Mouse (Mus musculus): Measurements from ENCODE around the gene Tsnaxip1. TPM values are rescaled to one million over a fixed set of nuclear protein-coding genes. Genes with fewer than 3 reads are reported as not detected.

Tsnaxip1 gene
- 0.18 TPM for polyA plus RNA-seq (2015; fragmentation: Illumina TruSeq; extraction: RNeasy Lipid Tissue Mini Kit (QIAGEN cat#74804); ENCODE audit: insufficient read depth, low replicate concordance)

DNA sequence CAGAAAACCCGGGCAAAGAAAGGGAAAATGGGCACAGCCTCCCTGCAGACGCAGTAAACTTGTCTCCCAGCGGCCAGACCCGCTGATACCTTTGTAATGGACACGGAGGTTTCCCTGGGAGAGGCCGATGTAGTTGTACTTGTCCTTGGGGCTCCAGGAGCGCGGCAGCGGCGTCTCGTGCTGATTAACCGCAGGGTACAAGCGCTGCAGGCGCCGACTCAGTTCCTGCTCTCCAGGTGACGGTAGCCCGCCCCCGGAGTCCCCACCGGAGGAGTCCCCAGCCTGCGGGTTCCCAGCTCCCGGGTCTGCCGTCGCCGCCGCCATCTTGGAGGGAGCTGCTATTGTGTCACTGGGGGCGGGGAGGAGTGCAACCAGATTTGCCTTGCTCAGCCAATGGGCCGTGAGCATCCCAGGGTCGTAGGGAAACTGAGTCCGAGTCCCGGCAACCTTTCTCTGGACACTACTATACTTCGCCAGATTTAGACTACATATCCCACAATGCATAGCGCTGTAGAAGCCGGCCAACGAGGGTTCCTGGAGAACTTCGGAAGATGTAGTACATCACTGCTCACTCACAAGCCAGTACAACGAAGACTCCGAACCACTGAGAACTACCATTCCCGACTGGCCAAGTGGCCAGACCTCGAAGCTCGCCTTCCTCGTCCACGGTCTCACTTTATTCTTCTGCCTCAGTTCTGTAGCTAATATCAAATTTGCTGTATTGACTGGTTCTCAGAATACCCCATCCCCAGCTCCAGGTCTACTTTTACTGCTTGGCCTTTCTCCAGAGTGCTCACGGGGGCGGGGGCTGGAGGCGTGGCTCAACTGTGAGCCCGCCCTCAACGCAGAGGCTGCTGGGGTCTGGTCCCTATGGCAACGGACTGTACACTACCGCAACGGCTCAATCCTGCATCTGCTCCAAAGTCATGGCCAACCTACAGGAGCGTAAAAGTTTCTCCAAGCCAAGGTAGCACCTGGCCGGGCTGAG, at the start of gene Tsnaxip1, which contains the start of gene Ranbp10:
TSS of gene Tsnaxip1 (plus strand) at position 871 of the 988 bp plus-strand sequence.
TSS of gene Ranbp10 (minus strand) at position 490 of the 988 bp plus-strand sequence.

DNA sequence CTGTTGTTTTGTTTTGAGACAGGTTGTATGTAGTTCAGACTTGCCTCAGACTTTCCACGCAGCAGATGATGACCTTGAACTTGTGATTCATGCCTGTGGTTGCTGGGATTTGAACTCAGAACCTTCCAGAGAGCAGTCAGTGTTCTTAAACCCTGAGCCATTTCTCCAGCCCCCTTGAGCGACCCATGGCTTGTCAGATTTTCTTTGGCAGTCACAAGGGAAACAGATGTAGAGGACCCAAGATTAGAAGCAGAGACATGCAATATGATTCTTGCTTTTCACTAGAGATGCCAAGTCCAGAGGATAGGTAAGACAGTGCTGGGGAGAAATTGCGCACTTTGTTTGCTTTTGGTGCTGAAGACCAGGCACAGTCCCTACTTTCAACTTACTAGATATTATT, 25.6 kb downstream of the Tsnaxip1 start, which contains the start of gene Cenpt:
TSS of gene Cenpt (minus strand) at position 101 of the 400 bp plus-strand sequence.

DNA sequence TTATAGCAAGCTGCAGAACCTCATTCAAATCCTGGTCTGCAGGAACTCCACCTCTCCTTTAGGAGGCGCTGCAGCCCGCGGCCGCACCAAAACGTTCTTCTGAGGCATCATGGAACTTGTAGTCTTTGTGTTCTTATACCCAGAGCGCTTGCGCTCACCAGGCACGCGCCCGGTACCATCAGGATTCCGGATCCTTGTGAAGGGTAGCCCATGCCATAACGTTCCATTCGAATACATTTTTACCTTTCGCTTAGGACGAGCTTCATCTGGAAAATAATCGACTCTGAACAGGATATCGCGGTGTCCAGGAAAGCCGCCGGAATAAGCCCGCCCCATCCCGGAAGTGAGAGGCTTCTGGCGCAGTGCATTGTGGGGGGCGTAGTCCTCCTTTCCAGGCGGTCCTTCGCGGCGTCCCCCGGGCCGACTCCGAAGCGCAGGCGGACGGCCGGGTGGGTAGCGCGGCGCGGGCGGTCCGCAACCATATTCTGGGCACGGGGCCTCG, 27.2 kb downstream of the Tsnaxip1 start, which contains the start of gene Thap11:
TSS of gene Thap11 (plus strand) at position 418 of the 502 bp plus-strand sequence.

DNA sequence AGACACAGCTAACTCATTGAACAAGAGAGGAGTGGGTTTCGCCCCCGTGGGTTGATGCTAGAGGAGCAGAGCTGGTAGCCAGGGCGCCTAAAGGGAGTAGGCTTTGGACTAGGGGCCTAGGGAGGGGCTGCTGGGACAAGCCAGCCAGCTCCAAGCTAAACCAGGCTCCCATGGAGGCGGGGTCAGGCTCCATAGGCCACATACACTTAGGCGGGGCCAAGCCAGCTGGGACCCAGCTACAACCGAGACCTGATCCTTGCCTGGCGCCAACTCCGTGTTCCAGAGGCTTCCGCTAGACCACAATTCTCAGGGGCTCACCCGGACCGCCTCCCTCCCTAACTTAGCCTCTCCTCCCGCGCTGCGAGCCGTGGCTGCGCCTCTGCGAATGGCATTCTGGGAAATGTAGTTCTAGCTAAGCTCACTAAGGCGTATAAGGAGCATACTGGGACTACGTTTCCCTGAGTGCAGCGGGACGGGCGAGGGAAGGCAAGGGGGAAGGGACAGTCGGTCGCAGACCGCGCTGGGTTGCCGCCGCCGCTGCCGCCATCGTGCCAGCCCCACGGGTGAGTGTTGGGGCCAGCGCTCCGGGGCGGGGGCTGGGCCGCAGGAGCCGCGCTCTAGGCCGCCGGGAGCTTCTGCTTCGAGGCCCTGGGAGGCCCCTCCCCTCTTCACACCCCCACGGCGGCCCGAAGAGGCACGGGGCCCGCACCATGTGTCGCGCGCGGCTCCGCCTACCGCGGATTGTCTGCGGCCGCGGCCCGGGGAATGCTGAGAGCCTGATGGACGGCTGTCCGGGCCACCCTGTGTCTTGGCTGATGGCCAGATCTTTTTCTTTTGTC, 32.8 kb downstream of the Tsnaxip1 start, which contains the start of gene Nutf2:
TSS of gene Nutf2 (plus strand) at position 438 of the 839 bp plus-strand sequence.

DNA sequence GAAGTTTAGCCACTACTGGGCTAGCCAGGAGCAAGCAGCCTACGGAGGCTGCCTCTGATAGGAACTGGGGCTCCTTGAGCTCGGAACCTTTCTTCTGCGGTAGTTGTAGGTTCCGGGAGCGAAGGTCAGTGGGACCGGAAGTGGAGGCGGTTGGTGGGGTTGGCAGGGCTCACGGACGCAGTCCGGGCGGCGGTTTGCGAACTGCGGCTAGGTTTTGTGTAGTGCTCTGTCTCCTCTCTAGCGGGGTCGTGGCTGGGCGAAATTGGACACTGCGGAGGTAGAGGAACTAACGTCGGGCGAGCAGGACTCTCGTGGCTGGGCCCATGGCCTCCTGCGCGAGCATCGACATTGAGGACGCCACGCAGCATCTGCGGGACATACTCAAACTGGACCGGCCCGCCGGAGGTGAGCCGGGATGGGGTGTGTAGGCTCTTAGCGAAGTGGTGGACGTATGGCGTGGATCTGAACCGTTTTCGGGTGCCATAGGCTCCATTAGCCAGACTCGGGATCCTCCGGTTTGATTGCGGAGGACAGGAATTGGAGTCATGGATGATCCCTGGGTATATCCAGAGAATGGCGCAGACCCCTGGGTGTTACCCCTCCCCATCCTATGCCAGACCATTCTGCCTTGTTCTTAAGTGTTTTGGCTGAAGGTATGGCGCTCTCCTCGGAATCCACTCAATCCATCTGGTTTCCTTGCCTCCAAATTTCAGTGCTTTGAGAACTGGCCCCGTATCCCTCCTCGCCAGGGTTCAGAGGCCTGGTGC, 53.4 kb downstream of the Tsnaxip1 start, which contains the start of gene Edc4:
TSS of gene Edc4 (plus strand) at position 128 of the 767 bp plus-strand sequence.

DNA sequence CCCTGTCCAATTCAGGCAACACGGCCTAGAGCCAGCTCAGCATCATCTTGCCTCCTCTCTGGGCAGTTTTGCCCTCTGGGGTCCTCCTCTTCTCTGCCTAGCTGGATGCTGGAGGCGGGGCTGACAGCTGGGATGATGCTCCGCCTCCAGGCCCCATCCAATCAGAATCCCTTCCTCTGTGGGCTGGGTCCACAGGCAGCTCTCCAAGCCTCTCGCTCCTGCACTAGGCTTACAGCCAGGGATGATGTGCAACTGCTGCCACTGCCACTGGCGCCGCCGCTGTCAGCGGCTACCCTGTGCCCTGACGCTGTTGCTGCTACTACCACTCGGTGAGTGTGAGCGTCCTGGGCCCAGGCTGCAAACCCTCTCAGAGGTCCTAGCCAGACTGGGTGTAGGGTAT, 65.8 kb downstream of the Tsnaxip1 start, which contains the start of gene Nrn1l:
TSS of gene Nrn1l (plus strand) at position 229 of the 400 bp plus-strand sequence.

Other genes with a start within 250 kb of the Tsnaxip1 start
- 11.9 TPM for gene Ripor1, start 222.5 kb upstream of the Tsnaxip1 start, polyA plus RNA-seq (2015; fragmentation: Illumina TruSeq; extraction: RNeasy Lipid Tissue Mini Kit (QIAGEN cat#74804); ENCODE audit: insufficient read depth, low replicate concordance)
- gene Ctcf, start 191.2 kb upstream of the Tsnaxip1 start, polyA plus RNA-seq (2015; fragmentation: Illumina TruSeq; extraction: RNeasy Lipid Tissue Mini Kit (QIAGEN cat#74804); ENCODE audit: insufficient read depth, low replicate concordance), result 156 TPM
- not detected for gene Agrp, start 190.3 kb upstream of the Tsnaxip1 start, polyA plus RNA-seq (2015; fragmentation: Illumina TruSeq; extraction: RNeasy Lipid Tissue Mini Kit (QIAGEN cat#74804); ENCODE audit: insufficient read depth, low replicate concordance)
- 27.3 TPM for gene Carmil2, start 141.5 kb upstream of the Tsnaxip1 start, polyA plus RNA-seq (2015; fragmentation: Illumina TruSeq; extraction: RNeasy Lipid Tissue Mini Kit (QIAGEN cat#74804); ENCODE audit: insufficient read depth, low replicate concordance)
- 26.9 TPM for gene Acd, start 126.6 kb upstream of the Tsnaxip1 start, polyA plus RNA-seq (2015; fragmentation: Illumina TruSeq; extraction: RNeasy Lipid Tissue Mini Kit (QIAGEN cat#74804); ENCODE audit: insufficient read depth, low replicate concordance)
- gene Pard6a, start 126.6 kb upstream of the Tsnaxip1 start, polyA plus RNA-seq (2015; fragmentation: Illumina TruSeq; extraction: RNeasy Lipid Tissue Mini Kit (QIAGEN cat#74804); ENCODE audit: insufficient read depth, low replicate concordance), result 2.4 TPM
- not detected for gene 4933405L10Rik, start 120.1 kb upstream of the Tsnaxip1 start, polyA plus RNA-seq (2015; fragmentation: Illumina TruSeq; extraction: RNeasy Lipid Tissue Mini Kit (QIAGEN cat#74804); ENCODE audit: insufficient read depth, low replicate concordance)
- 1.4 TPM for gene Enkd1, start 119.5 kb upstream of the Tsnaxip1 start, polyA plus RNA-seq (2015; fragmentation: Illumina TruSeq; extraction: RNeasy Lipid Tissue Mini Kit (QIAGEN cat#74804); ENCODE audit: insufficient read depth, low replicate concordance)
- gene Gfod2, start 69.1 kb upstream of the Tsnaxip1 start, polyA plus RNA-seq (2015; fragmentation: Illumina TruSeq; extraction: RNeasy Lipid Tissue Mini Kit (QIAGEN cat#74804); ENCODE audit: insufficient read depth, low replicate concordance), result 0.99 TPM
- gene Ranbp10, start 381 bp upstream of the Tsnaxip1 start, polyA plus RNA-seq (2015; fragmentation: Illumina TruSeq; extraction: RNeasy Lipid Tissue Mini Kit (QIAGEN cat#74804); ENCODE audit: insufficient read depth, low replicate concordance), result 33.1 TPM
- gene Cenpt, start 25.5 kb downstream of the Tsnaxip1 start, polyA plus RNA-seq (2015; fragmentation: Illumina TruSeq; extraction: RNeasy Lipid Tissue Mini Kit (QIAGEN cat#74804); ENCODE audit: insufficient read depth, low replicate concordance), result 12.7 TPM
- gene Thap11, start 27.4 kb downstream of the Tsnaxip1 start, polyA plus RNA-seq (2015; fragmentation: Illumina TruSeq; extraction: RNeasy Lipid Tissue Mini Kit (QIAGEN cat#74804); ENCODE audit: insufficient read depth, low replicate concordance), result 21.7 TPM
- gene Nutf2, start 32.8 kb downstream of the Tsnaxip1 start, polyA plus RNA-seq (2015; fragmentation: Illumina TruSeq; extraction: RNeasy Lipid Tissue Mini Kit (QIAGEN cat#74804); ENCODE audit: insufficient read depth, low replicate concordance), result 79.0 TPM
- 23.4 TPM for gene Edc4, start 53.1 kb downstream of the Tsnaxip1 start, polyA plus RNA-seq (2015; fragmentation: Illumina TruSeq; extraction: RNeasy Lipid Tissue Mini Kit (QIAGEN cat#74804); ENCODE audit: insufficient read depth, low replicate concordance)
- gene Nrn1l, start 65.8 kb downstream of the Tsnaxip1 start, polyA plus RNA-seq (2015; fragmentation: Illumina TruSeq; extraction: RNeasy Lipid Tissue Mini Kit (QIAGEN cat#74804); ENCODE audit: insufficient read depth, low replicate concordance), result not detected
- gene Pskh1, start 72.7 kb downstream of the Tsnaxip1 start, polyA plus RNA-seq (2015; fragmentation: Illumina TruSeq; extraction: RNeasy Lipid Tissue Mini Kit (QIAGEN cat#74804); ENCODE audit: insufficient read depth, low replicate concordance), result 11.7 TPM
- 3.9 TPM for gene Ctrl, start 106.1 kb downstream of the Tsnaxip1 start, polyA plus RNA-seq (2015; fragmentation: Illumina TruSeq; extraction: RNeasy Lipid Tissue Mini Kit (QIAGEN cat#74804); ENCODE audit: insufficient read depth, low replicate concordance)
- gene Psmb10, start 110.7 kb downstream of the Tsnaxip1 start, polyA plus RNA-seq (2015; fragmentation: Illumina TruSeq; extraction: RNeasy Lipid Tissue Mini Kit (QIAGEN cat#74804); ENCODE audit: insufficient read depth, low replicate concordance), result 35.5 TPM
- 1.4 TPM for gene Lcat, start 115.7 kb downstream of the Tsnaxip1 start, polyA plus RNA-seq (2015; fragmentation: Illumina TruSeq; extraction: RNeasy Lipid Tissue Mini Kit (QIAGEN cat#74804); ENCODE audit: insufficient read depth, low replicate concordance)
- gene Slc12a4, start 138.4 kb downstream of the Tsnaxip1 start, polyA plus RNA-seq (2015; fragmentation: Illumina TruSeq; extraction: RNeasy Lipid Tissue Mini Kit (QIAGEN cat#74804); ENCODE audit: insufficient read depth, low replicate concordance), result 10.7 TPM
- gene Dpep3, start 151.7 kb downstream of the Tsnaxip1 start, polyA plus RNA-seq (2015; fragmentation: Illumina TruSeq; extraction: RNeasy Lipid Tissue Mini Kit (QIAGEN cat#74804); ENCODE audit: insufficient read depth, low replicate concordance), result 0.22 TPM
- gene Dus2, start 163.6 kb downstream of the Tsnaxip1 start, polyA plus RNA-seq (2015; fragmentation: Illumina TruSeq; extraction: RNeasy Lipid Tissue Mini Kit (QIAGEN cat#74804); ENCODE audit: insufficient read depth, low replicate concordance), result 16.9 TPM
- gene Dpep2nb, start 178.2 kb downstream of the Tsnaxip1 start, polyA plus RNA-seq (2015; fragmentation: Illumina TruSeq; extraction: RNeasy Lipid Tissue Mini Kit (QIAGEN cat#74804); ENCODE audit: insufficient read depth, low replicate concordance), result not detected
- 6.9 TPM for gene Ddx28, start 184.2 kb downstream of the Tsnaxip1 start, polyA plus RNA-seq (2015; fragmentation: Illumina TruSeq; extraction: RNeasy Lipid Tissue Mini Kit (QIAGEN cat#74804); ENCODE audit: insufficient read depth, low replicate concordance)
- 110 TPM for gene Nfatc3, start 231.1 kb downstream of the Tsnaxip1 start, polyA plus RNA-seq (2015; fragmentation: Illumina TruSeq; extraction: RNeasy Lipid Tissue Mini Kit (QIAGEN cat#74804); ENCODE audit: insufficient read depth, low replicate concordance)